Mouse (Mus musculus) testis, adult 2 months (tissue): ENCODE measurements around the gene Sgo2a.

Experiments
- CTCF ChIP-seq: fragments of 200-500 bp; IDR thresholded peaks from 2 replicates; pipeline ENCODE4 v1.5.1; 2012; ENCODE audit warnings: low read depth, mild to moderate bottlenecking, inconsistent platforms, low read length, moderate library complexity; ENCODE audit not compliant: control insufficient read depth, insufficient read depth, insufficient replicate concordance
- POLR2A ChIP-seq: fragments of 200-500 bp; IDR thresholded peaks from 2 replicates; pipeline ENCODE4 v1.6.1; 2012; ENCODE audit warnings: low read depth, mild to moderate bottlenecking, inconsistent platforms, low read length, moderate library complexity; ENCODE audit not compliant: control insufficient read depth

- TF ChIP-seq CTCF (no peak), POLR2A (no peak)
These were observed 48.0 kb upstream of the Sgo2a start for GRCm38 (mm10) chr1:57947552-57948347.
